Mouse (Mus musculus) frontal cortex, postnatal 14 days (tissue): Measurements from ENCODE around the gene Olfr325.
"Not testable (repeated sequence)": the region's sequence is repeated elsewhere in the genome, so short reads cannot be mapped to it uniquely, and the experiment has no call there.

Experiments used
- DNase-seq, 2 experiments: peaks; one replicate each; pipeline ENCODE4 v3.0.0; 2022; ENCODE audit warnings: low spot score in 2 of 2

The Olfr325 gene

DNA sequence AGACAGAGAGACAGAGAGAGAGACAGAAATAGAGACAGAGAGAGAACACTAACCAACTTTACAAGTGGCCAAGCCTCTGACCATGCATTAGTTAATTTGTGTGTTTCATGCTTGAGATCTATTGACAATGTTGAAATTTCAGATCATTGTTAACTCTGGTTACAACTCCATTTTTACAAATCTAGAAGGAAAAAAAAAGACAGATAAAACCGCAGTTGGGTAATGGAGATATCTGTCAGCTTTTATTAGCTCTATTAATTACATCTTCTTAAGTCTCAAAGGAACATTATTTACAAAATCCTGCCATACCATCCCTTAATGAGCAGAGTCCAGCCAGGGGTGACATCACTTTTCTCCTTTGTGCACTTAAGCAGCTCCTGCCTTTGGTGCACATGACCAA is at the start of gene Olfr325:
Gene Olfr325 (plus strand): TSS at position 301 of the 400 bp plus-strand sequence.
- no peak for DNase-seq

DNA sequence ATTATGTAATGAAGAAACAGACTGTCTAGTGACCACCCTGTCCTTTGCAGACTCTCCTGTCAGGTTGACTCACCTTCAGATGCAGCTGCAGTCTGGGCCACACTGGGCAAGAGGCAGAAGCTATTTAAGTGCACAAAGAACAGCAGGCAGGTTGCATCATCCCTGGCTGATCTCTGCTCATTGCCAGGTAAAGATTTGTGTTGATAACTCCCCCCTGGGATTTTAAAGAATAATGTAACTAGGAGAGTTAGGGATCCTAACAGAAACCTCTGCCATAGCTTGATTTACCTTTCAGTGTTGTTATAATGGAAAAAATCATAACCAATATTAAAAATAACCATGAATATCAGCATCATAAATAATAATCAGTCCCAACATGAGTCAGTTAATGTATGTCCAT is 42.8 kb upstream of the Olfr325 start, which contains the start of gene Olfr330:
Gene Olfr330 (minus strand): TSS at position 101 of the 400 bp plus-strand sequence.
- DNase-seq = not testable (repeated sequence)

DNA sequence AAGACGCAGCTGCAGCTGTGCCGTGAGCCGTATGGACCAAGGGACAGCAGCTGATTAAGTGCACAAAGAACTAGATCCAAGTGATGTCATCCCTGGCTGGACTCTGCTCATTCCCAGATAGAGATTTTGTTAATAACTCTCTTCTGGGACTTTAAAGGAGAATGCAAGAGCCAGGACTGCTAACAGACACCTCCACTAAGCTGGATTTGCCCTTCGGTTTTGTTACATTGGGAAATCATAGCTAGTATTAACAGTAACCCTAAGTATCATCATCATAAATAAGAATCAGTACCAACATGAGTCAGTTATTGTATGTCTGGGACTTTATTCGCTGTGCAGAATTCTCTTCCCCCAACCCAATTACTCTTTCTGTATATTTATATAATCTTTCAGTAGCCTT is 31.2 kb upstream of the Olfr325 start, which contains the start of gene Olfr329-ps:
Gene Olfr329-ps (minus strand): TSS at position 101 of the 400 bp plus-strand sequence.
- DNase-seq = no peak

DNA sequence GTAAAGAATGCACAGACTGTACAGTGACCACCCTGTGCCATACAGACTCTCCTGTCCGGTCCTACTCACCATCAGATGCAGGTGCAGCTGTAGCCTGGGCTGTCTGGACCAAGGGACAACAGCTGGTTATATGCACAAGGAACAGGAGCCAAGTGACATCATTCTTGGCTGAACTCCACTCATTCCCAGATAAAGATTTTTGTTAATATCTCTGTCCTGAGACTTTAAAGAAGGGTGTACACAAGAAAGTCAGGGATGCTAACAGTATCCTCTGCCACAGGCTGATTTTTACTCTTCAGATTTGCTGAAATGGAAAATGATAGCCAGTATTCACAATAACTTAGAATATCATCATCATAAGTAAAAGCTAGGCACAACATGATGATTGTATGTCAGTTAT is 22.0 kb upstream of the Olfr325 start, which contains the start of gene Olfr328:
Gene Olfr328 (minus strand): TSS at position 101 of the 400 bp plus-strand sequence.
- no peak for DNase-seq

DNA sequence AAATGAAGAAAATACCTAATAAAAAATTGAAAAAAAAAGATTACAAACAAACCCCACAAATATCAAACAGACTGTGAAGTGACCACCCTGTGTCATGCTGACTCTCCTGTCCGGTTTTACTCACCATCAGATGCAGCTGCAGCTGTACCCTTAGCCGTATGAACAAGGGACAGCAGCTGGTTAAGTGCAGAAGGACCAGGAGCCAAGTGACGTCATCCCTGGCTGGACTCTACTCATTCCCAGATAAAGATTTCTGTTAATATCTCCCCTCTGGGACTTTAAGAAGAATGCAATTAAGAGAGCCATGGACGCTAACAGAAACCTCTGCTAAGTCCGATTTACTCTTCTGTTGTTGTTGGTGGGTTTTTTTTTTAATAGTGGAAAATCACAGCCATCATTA is 7.1 kb upstream of the Olfr325 start, which contains the start of gene Olfr224:
Gene Olfr224 (minus strand): TSS at position 149 of the 400 bp plus-strand sequence.
- no peak for DNase-seq

DNA sequence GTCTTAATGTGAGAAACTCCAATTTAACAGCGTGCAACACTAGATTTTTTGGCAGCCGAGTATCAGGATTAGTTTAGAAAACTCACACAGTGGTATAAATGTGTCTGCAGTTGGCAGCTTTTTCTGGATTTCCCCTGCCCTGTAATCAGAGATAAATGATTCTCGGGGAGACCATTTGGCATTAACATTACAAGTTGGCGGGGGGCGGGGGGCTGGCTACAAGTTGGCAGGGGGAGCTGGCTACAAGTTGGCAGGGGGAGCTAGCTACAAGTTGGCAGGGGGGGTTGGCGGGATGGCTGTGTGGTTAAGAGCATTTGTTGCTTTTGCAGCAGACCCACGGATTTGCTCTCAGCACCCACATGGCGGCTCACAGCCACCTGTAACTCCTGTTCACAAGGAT is 1.1 kb downstream of the Olfr325 start:
- DNase-seq = peak in 1 of 2 experiments; percentile 7

DNA sequence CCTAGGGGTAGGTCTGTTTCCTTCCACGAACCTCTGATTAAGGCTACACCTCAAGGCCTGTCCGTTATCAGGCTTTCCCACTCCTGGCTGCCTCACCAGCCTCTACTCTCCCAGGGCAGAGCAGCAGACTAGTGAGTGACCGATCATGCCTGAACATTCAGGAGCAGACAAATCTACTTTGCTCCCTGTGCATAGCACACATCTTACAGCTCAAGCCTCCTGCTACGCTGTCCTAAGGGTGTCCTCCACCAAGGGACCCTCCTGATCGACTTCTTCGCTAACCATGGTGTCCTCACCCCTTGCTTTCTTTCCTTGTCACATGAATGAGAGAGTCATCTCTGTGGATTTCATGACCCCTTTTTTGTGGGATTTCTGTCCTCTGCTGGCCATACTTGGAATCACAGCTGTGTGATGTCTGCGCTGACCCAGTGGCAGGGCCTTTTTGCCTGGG is 10.4 kb downstream of the Olfr325 start:
- peak in 1 of 2 experiments; percentile 22 for DNase-seq

DNA sequence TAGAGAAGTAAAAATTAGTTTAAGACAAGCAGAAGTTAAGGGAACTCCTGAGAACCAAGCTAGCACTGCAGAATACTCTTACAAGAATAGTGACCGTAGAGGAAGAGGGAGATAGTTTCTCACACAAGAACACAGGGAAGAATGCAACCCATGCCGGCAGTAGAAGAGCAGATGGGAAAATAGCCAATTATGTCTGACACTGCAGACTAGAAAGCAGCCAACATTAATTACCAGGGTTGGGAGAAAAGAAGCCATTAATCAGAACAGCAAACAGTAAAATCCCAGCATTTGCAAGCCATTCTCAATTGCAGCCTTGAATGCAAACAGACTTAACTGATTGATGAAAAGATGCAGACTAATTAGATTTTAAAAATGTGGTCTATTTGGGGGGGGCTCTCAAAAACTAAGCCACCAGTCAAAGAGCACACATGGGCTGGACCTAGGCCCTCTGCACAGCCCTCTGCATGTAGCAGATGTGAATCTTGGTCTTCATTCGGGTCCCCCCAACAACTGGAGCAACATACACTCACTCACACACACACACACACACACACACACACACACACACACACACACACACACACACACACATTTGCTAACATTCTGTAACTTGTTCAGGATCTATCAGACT is 11.2 kb downstream of the Olfr325 start:
- DNase-seq = no peak

DNA sequence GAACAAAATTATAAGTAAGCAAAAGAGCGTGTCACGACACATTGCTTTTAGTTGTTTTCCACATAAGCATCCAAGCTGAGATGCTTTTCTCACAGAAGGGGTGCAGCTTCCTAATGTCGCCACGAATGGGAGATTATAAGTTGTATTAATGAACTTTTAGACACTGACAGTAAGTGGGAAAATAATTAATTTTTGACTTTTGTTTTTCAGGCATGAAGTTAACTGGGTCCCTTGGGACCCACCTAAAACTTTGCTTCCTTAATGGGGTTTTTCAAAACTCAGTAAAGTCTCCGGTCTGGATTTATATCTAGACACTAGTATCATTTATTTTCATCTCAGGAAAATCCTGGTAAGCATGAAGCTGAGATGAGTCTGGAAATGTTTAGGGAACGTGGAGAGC is 17.3 kb downstream of the Olfr325 start, which contains the start of gene Olfr324:
Gene Olfr324 (plus strand): TSS at position 301 of the 400 bp plus-strand sequence.
- no peak for DNase-seq

DNA sequence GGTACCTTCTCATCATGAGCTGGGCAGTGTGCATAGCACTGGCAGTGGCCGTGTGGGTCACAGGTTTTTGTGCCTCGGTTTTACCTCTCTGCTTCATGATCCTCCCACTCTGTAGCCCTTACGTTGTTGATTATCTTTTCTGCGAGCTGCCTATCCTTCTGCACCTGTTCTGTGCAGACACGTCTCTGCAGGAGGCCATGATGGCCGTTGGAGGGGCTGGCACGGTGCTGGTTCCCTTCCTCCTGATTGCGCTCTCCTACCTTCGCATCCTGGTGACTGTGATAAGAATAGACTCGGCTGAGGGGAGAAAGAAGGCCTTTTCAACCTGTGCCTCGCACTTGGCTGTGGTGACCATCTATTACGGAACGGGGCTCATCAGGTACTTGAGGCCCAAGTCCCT is 20.3 kb downstream of the Olfr325 start:
- DNase-seq = no peak

DNA sequence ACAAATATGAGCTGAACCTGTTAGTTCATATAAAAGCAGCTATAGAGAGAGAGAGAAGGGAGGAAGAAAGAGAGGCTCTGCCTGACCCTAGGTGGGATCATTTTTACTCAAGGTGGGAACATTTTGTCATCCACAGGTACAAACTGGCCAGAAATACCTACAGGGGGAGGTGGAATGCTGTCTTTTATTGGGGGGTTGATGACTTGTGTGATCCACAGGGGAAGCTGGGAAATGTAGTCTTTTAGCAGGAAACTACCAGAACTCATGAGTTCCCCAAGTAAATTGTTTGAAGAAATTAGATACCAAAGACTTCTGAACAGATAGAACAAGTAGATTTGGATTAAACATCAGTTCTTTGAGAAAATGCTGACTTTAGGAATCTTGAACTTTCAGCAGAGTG is 24.5 kb downstream of the Olfr325 start:
- DNase-seq = no peak

DNA sequence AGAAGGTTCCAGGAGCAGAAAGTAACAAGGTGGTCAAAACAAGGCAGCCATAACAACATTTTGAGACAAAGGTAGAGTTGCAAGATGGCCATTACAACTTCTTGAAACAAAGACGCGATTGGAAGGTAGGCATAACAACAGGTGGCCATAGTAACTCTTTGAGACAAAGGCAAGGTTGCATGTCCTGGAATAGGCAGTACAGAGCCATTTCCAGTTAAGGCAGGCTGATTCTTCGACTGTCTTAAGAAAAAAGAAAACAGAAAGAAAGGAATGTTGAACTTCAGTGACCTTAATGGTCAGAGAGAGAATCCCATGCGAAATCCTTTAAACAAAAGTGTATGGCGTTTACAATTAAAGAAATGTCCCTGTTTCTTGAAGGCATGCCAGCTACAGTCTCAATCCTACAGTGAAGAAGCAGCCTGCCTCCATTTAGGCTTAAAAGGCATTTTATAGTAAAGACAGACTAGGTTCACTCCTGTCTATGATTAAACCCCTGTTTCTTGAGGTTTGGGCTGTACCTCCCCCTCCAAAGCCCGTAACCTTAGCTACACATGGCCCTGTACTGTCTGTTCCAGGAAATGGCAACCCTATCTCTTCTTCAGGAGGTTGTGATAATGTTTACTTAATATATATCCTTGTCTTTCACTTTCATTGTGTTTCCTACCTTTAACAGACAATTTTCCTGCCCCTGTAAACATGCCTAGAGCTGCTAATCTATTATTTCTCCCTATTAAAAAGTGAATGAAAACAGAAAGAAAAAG is 25.4 kb downstream of the Olfr325 start:
- DNase-seq = no peak

DNA sequence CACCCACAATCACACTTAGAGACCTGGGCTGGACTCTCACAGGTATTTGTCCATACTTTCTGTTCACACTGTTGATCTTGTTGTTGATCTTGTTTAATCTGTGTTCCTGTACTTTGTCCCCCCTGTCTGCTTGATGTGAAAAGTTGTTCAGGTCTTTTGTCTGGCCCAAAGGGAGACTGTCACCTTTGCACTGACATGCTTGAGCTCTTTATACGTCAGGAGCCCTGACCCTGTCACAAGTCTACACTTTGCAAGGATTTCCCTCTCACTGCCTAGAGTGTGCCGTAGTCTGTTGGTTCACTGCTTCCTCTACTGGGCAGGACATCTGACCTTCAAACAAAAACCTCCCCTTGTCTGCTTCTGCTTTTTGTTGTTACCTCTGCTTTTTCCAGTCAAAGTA is 27.2 kb downstream of the Olfr325 start:
- no peak for DNase-seq

DNA sequence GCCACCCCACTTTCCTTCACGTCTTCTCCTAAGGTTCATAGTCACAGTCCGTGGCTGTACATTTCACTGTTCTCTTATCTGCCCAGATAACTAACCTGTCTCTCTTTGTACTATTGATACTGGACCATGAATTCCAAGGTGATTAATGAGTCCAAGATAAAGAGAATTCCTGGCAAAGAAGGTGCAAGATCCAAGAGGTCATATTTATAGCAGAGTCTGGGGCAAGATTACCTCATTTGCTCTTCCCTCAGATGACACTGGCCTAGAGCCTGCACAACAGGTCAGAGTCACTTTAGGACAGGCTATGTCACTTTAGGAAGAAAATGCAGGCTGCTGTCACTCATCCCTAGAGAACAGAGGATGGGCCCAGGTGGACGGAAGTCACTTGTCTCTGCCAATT is 27.7 kb downstream of the Olfr325 start:
- no peak for DNase-seq

DNA sequence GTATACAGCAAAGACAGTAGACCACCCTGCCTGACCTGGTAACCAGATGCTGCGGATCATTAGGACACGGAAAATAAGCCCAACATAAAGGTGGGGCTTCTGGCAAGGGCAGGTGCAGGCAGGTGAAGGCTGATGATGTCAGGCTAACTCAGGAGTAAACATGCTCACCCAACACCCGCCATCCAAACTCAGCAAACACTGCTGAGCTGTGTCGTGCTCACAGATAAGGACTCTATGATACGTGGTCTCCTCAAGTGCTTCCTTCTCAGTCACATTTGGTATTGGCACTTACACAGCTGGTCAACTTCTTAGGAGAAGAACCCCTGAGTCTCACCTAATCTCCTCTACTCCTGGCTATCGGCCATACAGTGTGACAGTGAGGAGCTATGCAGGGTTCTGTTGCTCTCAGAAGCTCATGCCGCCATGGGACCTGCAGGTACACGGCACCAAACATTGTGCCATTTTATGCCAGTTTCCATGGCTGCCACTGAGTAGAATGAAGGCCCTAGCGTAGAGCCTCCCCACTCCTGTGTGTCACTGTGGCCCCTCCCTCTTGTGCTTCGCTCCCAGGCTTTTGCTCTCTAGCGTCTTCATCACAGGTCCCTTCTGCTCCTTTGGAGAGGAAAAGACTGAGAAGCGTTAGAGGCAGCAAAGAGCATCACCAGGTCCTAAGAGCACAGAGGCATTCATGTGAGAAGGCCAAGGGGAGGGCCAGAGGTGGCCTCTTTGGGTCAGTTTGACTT is 28.8 kb downstream of the Olfr325 start:
- DNase-seq = no peak

DNA sequence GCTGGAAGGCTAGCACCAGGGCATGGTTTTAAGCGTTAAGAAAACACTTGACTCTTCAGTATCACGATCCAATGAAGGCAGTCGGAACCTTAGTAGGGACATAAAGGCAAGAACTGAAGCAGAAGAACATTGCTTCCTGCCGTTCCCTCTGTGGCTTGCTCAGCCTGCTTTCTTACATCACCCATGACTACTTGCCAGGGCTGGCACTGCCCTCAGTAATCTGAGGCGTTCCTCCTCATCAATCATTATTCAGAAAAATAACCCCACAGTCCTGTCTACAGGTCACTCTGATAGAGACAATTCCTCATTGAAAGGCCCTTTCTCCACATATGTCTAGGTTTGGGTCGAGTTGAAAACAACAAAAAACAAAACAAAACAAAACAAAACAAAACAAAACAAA is 29.5 kb downstream of the Olfr325 start:
- DNase-seq = no peak

DNA sequence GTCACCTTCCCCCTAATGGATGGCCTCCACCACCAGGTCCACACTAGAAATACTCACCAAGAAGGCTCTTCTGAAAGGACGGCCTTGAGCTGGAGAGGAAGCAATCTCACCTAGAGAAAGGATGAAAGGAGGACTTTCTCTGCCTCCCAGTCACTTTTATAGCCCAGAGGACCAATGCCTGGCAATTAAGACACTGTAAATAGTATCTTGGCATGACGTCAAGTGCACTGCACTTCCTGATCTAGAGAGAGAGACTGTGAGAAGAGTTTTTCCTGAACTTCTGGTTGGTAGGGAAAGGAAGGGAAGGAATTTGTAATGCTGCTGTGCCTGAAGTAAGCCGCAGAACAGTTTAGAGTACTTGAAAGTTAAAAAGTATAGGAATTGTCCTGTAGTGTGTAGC is 35.8 kb downstream of the Olfr325 start:
- DNase-seq = no peak

DNA sequence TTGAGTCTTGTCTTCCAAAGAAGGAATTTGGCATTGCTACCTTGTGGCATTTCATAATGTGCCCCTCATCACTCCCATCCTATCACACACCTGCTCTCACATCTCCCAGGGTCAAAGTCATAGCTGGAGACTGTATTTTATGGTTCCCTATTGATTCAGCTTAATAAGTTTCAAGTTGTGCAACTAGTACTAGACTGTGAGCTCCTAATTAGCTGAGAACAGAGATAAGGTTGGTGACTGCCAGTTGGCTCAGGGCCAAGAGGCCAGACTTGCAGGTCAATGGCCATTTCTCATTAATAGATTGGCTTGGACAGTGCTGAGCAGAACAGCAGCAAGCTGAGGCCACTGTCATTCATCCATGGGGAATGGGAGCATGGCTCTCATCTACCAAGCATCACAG is 37.0 kb downstream of the Olfr325 start:
- no peak for DNase-seq

DNA sequence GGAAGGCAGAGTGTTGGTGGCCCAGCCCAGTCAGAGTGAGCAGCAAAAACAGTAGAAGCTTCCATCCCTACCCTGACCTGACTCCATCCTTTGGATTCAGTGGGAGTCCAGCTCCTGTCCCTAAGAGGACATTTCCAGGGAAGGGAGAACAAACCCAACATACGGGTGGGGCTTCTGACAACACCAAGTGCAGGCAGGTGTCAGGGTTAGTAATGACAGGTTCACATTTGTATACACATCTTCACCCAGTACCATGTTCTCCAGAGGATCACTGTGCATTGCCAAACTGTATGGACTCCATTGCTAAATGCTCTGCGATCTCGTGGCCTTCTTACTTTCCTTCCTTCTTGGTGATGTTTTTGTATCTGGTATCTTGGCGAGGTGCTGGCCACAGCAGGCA is 38.4 kb downstream of the Olfr325 start, which contains the start of gene 2210407C18Rik:
Gene 2210407C18Rik (minus strand): TSS at position 101 of the 400 bp plus-strand sequence.
- no peak for DNase-seq

DNA sequence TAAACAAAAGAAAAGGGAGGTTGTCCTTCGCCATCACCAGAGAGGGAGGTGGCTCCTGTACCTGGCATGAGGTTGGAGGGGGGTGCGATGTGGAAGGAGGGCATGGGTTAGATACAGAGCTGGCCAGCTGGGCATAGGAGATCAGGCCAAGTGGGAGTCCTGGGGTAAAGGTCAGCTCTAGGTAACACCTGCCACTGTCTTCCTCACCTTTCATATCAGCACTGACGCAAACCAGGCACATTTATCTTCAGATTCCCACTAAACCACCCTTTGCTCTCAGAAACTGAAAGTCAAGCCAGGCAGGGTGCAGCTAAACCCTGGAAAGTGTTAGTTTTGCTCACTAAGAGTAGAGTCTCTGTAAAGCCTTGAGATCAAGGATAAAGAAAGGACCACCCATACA is 40.8 kb downstream of the Olfr325 start:
- DNase-seq = no peak

DNA sequence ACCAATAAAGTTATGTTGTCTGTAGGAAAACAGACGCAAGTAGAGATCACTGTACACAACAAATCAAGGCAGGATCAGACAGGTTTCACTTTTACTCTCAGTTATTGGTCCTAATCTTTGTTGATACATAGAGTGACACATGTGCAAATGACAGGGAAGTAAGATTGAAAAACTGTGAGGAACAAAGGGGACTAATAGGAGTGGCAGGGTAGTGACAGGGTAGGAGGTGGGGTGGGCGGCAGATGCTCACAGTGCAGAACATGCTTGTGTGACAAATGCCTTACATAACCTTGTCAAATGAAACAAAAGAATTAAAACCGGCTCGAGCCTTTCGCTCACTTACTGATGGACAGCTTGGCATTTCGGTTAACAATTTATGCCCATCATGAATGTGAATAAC is 41.3 kb downstream of the Olfr325 start:
- DNase-seq = no peak

DNA sequence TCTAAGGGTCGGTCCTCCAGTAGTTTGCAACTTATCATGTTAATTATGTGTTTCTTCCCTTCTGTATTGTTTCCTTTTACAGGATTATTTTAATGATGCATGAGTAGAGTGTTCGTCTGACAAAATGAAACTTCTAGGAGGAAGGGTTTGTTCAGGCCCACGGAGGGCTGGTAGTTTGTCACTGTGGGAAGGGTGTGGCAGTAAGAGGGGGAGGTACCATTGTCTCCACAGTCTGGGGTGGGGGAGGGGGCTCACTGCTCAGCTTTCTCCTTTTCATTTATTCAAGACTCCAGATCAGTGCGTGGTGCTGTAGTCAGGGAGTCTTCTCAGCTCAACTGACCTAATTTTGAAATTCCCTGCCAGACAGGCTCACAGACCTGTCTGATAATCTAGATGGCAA is 48.6 kb downstream of the Olfr325 start:
- DNase-seq = no peak
